Mouse (Mus musculus): Measurements from ENCODE around the gene Synpr.
"Not testable (repeated sequence)": the region's sequence is repeated elsewhere in the genome, so short reads cannot be mapped to it uniquely, and the experiment has no call there.

Gene Synpr

DNA sequence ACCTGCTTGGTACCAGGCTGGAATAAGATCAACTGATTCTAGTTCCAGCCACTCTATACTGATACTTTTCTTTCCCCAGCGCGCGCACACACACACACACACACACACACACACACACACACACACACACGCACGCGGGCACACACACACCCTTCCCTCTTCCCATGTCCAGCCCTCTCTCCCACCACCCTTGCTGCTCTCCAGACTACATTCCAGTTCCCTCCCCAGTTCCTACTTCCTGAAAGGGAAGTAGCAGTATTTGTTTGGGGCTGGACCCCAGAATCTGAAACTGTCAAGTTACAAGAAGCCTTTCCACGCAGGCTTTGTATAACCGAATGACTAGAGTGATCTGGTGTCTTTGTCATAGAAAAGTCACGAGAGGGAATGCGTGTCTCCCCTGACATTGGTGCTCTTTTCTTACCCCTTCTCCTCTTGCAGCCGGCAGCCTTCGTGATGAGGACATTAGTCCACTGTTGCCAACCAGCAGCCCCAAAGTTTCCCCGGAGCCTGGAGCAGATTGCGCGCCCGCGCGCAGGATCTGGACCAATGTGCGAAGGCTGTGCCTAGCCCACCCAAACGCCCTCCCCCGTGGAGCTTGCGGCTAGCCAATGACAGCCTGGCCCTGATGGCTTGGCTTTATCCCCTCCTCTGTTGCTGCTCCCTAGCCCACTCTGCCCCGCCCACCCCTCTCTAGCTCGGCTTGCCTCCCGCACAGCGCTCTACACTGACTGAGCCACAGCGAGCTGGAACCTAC, at the start of gene Synpr:
Gene Synpr (plus strand): TSS at position 690 of the 754 bp plus-strand sequence.
- no peak for DNase-seq (ENCODE audit: low spot score)

DNA sequence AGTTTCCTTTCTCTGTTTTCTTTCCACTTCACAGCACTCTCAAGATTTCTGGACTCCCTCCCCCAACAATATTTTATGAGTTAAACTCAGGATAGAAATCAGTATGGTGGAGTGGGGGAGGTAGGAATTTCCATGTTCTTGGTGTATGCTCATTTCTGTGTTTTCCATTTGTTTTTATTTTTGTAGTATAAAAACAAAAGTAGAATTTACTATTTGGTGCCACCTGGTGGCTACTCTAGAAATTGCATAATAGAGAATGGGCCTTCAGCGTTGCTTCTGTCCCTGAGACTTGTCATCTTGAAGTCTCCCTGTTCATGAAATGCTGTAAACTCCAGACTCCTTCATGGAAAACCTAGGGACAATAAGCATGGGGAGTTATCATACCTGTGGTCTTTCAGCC, 47.7 kb upstream of the Synpr start:
- DNase-seq (ENCODE audit: low spot score): no peak

DNA sequence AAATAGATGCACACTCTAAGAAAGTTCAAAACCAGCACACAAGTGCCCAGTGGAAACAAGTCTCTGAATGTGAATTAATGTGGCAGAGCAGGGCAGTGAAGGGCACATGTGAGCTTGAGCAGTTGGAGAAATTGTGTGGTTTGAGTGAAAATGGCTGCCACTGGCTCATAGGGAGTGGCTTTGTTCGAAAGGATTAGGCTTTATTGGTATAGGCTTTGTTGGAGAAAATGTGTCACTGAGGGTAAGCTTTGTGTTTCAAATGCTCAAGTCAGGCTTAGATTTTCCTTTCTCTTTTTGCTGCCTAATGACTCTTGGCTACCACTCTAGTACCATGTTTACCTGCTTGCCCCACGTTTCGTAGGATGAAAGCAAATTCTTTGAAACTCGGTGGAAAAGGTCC, 37.1 kb upstream of the Synpr start:
- DNase-seq (ENCODE audit: low spot score): no peak

GRCm38 (mm10) chr14:13249361-13249760, 35.2 kb upstream of the Synpr start:
- DNase-seq (ENCODE audit: low spot score): no peak

DNA sequence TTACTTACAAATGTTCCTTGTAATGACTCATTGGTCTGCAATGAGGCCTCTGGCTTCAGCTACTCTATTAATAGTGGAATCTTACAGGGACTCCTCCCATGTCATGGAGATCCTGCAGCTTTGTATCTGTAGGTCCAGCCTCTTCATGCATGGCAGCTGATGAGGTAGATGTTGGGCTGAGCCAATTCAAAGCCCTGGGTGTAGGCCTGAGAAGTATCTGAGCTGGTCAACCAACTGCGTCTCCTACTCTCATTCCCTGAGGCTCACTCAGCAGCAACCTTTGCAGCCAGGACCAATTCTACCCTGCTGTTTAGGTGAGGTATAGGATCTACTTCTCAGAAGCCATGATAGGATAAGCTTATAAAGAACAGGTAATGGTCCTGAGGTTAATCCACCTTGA, 32.0 kb upstream of the Synpr start:
- DNase-seq (ENCODE audit: low spot score): no peak

DNA sequence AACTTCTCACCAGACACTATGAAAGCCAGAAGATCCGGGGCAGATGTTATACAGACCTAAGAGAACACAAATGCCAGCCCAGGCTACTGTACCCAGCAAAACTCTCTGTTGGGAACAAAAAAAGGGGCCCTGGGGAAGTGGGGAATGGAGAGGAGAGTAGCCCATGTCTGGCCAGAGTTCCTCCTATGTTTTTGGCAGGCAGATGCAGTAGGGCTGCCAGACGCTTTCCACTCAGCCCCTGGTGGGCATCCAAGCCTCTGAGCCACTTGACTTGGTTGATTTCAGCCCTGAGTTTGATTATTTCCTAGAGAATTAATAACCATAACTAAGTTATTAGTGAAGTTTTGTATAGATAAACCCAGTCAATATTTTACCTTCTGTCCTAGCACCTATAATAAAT, 29.8 kb upstream of the Synpr start:
- not testable (repeated sequence) for DNase-seq (ENCODE audit: low spot score)

GRCm38 (mm10) chr14:13262406-13262805, 22.2 kb upstream of the Synpr start:
- DNase-seq (ENCODE audit: low spot score): no peak

DNA sequence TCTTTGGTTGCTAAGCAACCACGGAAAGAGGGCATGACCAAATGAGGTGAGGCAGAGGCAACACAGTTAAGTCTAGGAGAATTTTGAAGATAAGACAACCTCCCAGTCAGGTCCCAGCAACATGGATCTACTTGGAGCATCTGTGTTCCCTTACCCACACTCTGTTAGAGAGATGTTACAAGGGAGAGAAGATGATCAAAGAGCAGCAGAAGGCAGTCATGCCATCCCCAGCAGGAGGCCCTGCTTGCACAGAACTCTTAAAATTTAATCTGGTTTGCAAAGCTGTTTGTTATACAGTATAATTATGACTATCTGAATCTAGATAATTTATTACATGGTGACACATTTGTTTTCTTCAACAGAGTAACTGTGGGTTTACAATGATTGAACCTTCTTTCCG, 18.2 kb upstream of the Synpr start:
- DNase-seq (ENCODE audit: low spot score): no peak

DNA sequence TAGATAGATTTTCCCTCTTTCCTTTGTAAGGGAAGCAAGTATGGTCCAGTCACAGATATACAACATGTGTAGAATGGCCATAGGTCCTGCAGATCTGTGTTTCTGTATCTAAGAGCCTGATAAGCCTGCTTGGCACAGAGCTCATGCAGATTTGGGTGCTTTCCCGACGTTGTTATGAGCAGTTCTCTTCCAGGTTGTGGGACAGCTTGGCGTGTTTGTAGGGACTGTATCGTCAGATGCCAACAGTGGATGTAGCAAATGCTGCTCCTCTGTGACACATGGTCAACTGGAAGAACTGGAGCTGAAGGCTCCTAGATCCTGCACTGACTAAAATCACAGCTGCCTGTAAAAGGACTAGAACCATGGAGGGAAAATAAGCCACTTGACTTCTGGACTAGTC, 17.4 kb upstream of the Synpr start:
- no peak for DNase-seq (ENCODE audit: low spot score)

DNA sequence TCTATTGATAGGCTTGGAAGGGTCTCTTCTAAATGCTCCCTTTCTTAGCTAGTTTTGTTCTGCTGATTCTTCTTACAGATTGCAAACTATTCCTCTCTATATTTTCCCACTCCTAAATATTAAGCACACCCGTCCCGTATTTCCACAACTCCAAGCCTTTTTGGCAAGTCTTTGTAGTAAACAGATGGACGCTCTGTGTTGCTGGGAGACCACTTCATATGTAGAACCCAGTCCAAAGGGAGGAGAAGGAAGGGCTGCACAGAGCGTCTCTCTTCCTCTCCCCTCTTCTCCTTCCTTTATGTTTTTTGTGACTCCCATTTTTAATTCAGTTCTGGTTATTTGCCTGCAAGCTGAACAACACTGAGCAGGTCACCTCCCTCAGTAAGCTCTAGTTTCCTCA, 1.4 kb upstream of the Synpr start:
- DNase-seq (ENCODE audit: low spot score): no peak

GRCm38 (mm10) chr14:13284845-13285198, 242 bp downstream of the Synpr start:
- no peak for DNase-seq (ENCODE audit: low spot score)

GRCm38 (mm10) chr14:13285341-13286130, 956 bp downstream of the Synpr start:
- no peak for DNase-seq (ENCODE audit: low spot score)

GRCm38 (mm10) chr14:13294200-13294599, 9.6 kb downstream of the Synpr start:
- no peak for DNase-seq (ENCODE audit: low spot score)

- DNase-seq (ENCODE audit: low spot score): no peak
These were observed 29.7 kb downstream of the Synpr start for GRCm38 (mm10) chr14:13314323-13314722.

DNA sequence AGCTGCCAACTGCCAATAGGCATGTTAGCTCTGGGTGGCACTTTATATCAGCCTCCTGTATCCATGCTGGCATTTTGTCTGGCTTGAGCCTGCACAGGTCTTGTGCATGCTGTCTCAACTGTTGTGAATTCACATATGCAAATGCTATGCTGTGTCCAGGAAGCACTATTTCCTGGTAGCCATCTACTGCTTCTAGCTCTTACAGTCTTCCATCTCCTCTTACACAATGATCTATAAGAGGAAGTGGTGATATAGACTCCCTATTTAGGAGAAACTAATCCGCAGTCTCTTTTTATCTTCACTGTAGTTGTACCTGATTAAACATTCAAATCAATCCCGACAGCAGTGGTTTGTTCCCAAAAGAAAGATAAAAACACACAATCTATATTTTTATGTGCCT, 43.9 kb downstream of the Synpr start:
- no peak for DNase-seq (ENCODE audit: low spot score)

DNA sequence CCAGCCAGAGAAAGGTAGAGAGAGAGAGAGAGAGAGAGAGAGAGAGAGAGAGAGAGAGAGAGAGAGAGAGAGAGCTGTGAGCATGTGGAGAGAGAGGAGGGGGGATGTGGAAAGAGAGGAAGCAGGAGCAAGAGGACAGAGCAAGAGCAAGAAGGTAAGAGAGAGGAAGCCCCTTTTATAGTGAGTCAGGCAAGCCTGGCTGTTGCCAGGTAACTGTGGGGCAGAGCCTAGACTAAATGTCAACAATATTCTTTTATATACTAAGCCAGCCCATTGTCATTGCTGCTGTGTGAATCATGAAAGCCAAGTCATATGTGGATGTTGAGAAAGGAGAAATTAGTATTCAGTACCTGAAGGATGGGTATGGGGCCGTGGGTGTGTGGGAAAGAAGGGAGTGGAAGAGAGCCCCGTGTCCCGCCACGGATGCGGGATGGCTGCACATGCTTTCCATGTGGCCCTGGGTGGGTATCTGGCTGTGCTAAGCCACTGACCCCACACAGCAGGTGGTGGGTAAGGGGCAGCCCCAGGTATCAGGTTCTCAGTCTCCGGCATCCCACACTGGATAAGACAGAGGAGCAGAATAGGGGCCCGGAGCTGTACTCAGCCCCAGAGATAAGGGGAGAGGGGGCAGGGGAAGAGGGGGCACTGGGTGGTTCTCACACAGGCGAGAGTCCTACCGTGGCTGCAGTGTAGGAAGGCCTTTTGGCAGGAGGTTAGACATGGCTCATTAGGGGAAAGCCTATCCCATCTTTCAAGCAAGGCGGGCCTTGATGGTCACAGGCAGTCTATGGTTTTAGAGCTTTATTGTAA, 48.1 kb downstream of the Synpr start:
- DNase-seq (ENCODE audit: low spot score): no peak

DNA sequence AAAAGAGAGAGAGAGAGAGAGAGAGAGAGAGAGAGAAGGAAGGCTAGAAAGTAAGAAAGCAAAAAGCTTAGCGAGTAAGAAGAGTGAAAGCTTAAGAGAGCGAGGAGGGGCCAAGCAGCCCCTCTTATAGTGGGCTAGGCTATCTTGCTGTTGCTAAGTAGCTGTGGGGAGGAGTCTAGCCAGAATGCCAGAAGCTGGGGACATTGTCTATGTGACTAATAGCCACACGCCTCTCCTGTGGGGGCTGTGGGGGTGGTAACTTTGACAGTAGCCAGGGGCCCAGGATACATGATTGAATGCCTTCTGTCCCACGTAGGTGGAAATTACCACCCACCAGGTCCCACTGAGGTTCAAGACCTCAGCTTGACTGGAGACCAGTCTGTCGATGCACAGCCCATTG, 48.8 kb downstream of the Synpr start:
- no peak for DNase-seq (ENCODE audit: low spot score)

DNA sequence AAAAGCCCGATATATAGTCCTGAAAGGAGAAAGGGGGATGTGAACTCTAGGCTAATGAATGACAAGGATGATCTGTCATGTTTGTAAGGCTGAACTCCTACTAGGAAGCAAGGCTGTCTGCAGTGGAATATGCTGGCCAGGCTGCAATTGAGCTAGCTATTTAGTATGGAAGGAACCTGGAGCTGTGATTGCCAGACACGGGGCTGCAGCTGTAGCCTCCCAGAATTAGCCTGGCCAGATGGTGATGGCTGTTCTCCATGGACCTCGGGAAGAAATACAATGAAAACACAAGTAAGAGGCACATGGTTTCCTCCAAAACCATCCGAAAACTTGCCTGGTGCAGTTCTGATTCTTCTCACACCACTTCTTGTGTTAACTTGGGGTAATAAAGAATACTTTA, 51.6 kb downstream of the Synpr start:
- DNase-seq (ENCODE audit: low spot score): no peak

GRCm38 (mm10) chr14:13340688-13341087, 56.1 kb downstream of the Synpr start:
- DNase-seq (ENCODE audit: low spot score): no peak

DNA sequence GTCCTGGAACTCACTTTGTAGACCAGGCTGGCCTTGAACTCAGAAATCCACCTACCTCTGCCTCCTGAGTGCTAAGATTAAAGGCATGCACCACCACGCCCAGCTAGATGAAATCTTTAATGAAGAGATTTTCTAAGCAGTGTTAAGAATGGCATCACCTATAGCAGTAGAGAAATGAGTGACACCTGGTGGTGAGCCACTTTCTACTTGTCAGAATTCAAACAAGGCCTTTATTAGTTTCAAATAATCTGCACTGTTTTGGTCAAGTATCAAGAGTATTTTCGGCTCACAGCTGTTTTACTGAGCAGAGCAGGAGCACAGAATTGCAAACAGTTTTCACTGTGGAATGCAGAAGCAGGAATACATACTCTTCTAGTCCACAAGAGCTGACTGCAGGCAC, 59.7 kb downstream of the Synpr start:
- DNase-seq (ENCODE audit: low spot score): no peak

DNA sequence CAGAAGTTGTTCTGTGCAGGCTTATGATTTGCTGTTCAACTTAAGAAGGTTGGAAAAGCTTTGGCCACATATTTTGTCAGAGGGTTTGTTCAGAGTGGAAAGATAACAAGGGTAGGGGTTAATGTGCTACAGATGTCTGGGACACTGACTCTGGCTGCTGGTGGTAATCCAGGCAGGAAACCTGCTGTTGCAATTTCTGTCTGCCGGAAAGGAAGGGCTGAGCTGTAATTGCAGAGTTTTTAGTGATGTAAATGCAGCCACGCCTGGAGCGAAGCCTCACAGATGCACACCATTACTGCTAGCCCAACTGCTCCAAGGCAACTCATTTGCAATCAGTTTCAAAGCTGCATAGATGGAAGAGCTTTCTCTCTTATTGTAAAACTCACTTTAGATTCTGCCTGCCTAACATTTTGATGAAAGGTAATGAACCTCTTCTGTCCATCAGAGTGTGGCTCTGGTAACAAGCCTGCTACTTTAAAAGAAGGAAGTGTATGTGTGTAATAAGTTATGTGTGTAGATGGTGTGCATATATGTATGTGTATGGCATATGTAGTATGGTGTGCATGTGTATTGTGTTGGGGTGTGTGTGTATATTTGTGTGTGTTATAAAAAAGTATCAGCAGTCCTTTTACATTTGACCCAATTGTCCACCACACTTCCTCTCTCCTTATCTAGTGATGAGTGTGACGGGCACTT, 64.7 kb downstream of the Synpr start:
- no peak for DNase-seq (ENCODE audit: low spot score)

DNA sequence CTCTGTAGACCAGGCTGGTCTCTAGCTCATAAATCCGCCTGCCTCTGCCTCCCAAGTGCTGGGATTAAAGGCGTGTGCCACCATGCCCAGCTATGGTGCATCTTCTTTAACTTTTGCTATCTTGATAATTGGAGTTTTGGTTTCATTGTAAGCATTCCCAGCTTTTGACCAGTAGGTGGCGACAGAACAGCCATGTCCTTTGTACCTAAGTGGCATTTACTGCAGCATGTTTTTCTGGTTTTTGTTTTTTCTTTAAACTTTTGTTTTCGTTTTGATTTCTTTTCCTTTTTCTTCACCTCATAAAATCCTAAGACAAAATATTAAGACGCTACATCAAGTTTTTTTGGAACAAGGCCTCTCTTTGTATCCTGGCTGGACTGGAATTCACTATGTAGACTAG, 69.6 kb downstream of the Synpr start:
- no peak for DNase-seq (ENCODE audit: low spot score)
